Mouse (Mus musculus) G1E-ER4 (cell line): ENCODE measurements around the gene Appl2. TPM values are rescaled to one million over a fixed set of nuclear protein-coding genes. Genes with fewer than 3 reads are reported as not detected.

Experiments
- GATA1 ChIP-seq: IDR thresholded peaks from one replicate; pipeline ENCODE4 v1.8.0; 2012; ENCODE audit warnings: low read length, inconsistent platforms
- polyA plus RNA-seq: library from polyadenylated mRNA; stranded (reverse); fragments of >175 nt; gene quantifications from 2 replicates; pipeline ENCODE4 v1.2.3, GENCODE M21; 2012

Appl2 gene
- polyA plus RNA-seq, 1 experiment: not detected

GRCm38 (mm10) chr10:83639881-83640386 is 8.6 kb downstream of the Appl2 start:
- no peak for TF ChIP-seq GATA1

GRCm38 (mm10) chr10:83637295-83637694 is 11.2 kb downstream of the Appl2 start:
- TF ChIP-seq GATA1: no peak

- no peak for TF ChIP-seq GATA1
Measured at GRCm38 (mm10) chr10:83636191-83636590, 12.3 kb downstream of the Appl2 start.

GRCm38 (mm10) chr10:83634461-83634860 is 14.1 kb downstream of the Appl2 start:
- TF ChIP-seq GATA1: no peak

DNA sequence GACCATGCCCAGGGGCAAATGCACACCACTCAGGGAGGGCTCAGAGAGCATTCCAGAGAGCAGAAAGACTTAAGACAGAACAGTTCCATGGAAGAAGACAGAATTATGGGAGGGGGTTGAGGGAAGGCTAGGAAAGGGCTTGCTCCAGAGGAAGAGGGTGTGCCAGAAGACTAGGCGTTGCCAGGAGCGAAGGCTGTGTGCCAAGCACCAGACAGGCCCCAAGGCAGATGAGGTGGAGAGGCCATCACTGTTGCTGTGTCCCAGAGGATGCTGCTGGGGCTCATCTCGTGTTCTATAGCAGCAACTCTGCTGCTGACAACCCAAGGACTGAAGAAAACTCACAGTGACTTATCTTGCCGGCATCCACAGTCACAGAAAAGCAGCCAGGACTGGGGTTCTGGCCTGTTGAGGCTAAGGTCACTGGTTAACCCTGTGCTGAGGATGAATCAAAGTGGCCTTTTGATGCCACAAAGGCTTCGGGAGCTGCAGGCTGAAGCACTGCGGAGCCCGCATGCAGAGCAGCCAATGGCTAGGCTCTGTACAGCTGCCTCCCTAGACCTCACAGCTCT is 15.6 kb downstream of the Appl2 start:
- TF ChIP-seq GATA1: no peak

- no peak for TF ChIP-seq GATA1
Measured at GRCm38 (mm10) chr10:83631775-83632174, 16.8 kb downstream of the Appl2 start.

GRCm38 (mm10) chr10:83630899-83631298 is 17.6 kb downstream of the Appl2 start:
- TF ChIP-seq GATA1: no peak

- no peak for TF ChIP-seq GATA1
Measured at GRCm38 (mm10) chr10:83629878-83630277, 18.7 kb downstream of the Appl2 start.

DNA sequence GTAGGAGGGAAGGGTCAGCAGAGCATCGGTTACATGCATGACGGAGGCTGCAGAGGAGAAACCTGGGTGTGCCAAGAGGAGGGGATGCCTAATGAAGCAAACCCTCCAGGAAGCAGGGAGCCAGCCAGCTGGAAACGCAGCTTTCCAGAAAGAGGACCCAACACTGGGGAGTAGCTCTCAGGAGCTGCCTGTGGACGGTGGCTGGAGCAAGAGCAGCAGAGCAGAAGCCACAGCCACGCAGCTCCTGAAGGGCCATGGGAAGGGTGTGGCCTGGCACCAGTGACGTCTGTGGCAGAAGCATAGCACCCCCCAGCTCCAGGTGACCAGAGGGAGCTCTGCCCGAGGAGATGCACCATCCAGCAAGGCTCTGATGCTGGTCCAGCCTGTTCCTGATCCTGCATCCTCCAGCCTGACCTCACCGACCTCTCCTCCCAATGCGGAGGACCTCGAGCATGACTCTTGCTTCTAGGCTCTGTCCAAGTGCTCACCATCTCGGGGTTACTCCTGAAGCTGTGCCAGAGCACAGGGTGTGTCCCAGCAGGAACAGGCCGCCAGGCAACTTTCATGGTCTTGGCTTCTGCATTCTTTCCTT is 19.3 kb downstream of the Appl2 start:
- no peak for TF ChIP-seq GATA1

DNA sequence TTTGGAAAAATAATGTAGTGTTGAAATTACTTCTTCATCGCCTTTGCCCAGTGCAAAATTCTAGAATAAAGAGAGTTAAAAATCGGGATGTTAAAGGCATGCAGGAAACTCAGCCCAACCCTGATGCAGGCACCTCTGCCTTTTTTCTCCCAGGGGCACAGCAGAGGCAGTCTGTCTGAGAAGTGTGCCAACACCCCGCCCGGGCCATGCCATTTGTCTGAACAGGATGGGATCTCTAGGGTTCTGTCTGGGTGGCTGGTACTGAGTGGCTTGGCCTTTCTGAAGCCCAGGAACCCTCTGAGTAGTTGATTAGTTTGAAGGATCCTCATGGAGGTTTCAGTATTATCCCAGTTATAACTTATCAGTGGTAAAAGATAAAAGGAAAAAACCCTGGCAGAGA is 20.3 kb downstream of the Appl2 start:
- no peak for TF ChIP-seq GATA1

DNA sequence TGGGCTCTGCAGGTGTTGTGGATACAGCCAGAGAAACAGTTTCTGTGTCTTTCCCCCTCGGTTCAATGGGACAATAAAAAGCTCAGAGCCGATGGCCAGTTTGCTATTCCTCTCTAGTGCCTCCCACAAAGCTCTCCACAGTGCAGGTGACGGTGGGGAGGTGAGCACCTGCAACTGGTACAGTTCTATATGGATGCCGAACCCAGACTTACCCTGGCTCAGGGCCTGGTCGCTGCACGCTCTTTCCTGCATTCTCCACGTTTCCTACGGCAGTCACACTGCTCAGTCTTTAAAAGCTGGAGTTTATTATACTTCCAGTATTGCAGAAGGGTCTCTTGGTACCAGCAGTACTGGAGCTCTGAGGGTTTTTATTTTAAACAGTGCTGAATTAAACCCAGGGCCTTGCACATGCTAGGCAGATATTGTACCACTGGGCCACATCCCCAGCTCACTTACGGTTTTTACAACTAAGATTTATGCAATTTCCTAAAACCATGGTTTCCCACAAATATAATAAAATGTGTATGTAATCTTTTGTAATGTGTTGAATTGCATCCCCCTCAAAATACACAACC is 21.3 kb downstream of the Appl2 start:
- no peak for TF ChIP-seq GATA1

- TF ChIP-seq GATA1: no peak
Measured at GRCm38 (mm10) chr10:83624841-83625240, 23.7 kb downstream of the Appl2 start.

DNA sequence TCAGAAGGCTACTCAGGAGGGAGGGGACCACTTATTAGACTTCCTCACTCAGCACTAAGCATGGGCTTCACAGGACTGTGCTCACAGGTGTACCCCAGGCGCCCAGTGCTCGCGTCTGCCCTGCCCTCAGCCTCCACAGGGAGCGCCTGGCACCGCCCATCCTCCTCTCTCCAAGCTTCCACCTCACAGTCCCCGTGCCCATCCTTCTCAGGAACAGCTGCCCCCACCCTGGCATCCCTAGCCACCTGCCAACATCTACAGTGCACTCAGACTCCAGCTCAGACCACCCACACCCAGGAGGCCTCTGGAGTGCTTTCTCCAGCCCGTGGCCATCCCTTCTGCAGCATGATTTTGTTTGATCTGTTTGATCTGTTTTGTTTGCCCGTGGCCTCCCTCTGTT is 24.5 kb downstream of the Appl2 start:
- no peak for TF ChIP-seq GATA1

GRCm38 (mm10) chr10:83620350-83621055 is 28.0 kb downstream of the Appl2 start:
- TF ChIP-seq GATA1: no peak

GRCm38 (mm10) chr10:83618819-83619440 is 29.6 kb downstream of the Appl2 start:
- no peak for TF ChIP-seq GATA1

GRCm38 (mm10) chr10:83617366-83617765 is 31.2 kb downstream of the Appl2 start:
- TF ChIP-seq GATA1: no peak
